Mouse (Mus musculus): ENCODE measurements around the gene Arhgap19.
"Not testable (repeated sequence)": the region's sequence is repeated elsewhere in the genome, so short reads cannot be mapped to it uniquely, and the experiment has no call there.

The Arhgap19 gene

DNA sequence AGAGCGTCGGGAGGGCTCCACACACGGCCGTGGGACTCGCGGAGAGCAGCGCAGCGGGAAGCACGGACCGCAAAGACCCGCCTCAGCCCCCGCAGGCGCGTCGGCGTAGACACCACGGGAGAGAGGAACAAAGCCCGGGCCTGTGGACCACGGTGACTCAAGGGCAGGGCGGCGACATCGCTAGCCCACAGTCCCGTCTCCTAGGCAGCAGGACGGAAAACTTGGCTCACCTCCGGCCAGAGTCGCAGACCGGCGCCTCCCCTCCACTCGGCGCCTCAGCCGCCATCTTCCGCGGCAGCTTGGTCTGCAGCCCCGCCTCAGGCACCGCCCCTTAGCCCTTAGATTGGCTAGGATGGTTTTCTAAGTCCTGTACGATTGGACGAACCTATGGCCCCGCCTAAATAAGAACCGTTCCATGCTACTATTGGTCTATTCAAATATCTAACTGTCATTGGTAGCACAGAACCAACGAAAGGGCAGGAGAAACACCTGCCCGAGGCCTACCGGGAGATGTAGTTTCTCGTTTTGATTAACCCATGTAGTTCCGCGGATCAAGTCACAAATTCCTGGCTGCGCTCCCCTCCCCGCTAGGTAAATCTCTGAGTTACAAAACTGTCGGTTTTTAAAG, at the start of gene Arhgap19:
TSS of gene Arhgap19 (minus strand) at position 306 of the 628 bp plus-strand sequence.
- in situ Hi-C loops (cut with MboI; ENCODE audit: low sequenced_read_pairs): no loop called here

DNA sequence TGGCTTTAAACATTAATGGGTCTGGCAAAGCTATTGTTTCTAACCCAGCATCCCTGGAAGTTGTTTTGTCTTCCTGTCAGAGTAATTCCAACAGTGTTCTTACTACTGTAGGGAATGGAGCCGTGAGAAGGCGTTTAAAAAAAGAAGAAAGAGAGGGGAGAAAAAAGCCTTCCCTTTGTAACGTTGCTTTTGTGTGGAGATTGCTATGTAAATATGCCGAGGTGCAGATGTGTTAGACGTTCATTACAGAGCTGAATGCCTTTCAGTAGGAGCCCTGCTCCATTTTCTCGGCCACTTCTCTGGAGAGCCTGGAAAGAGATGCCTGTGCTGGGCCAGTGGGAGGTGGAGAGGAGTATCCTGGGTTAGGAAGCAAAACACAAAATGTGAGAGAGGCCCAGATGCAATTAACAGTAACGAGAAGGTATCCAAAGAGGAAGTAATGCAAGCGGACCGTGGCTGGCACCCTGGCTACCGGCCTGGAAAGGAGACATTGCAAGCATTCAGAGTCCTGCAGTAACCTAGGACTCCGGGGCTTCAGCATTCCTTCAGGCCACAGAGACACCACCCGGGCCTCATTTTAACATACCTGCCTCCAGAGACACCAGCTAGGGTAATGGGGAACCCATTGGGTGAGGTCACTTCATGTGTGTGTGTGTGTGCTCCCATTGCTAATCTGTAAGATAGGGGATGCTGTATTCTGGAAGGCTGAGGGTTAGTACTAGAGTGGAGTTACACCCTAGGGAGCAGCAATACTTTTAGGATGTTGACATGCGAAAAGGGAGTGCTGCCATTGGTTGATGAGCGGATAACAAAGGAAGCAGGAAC, 49.1 kb upstream of the Arhgap19 start:
- in situ Hi-C loops (cut with MboI; ENCODE audit: low sequenced_read_pairs): no loop called here

DNA sequence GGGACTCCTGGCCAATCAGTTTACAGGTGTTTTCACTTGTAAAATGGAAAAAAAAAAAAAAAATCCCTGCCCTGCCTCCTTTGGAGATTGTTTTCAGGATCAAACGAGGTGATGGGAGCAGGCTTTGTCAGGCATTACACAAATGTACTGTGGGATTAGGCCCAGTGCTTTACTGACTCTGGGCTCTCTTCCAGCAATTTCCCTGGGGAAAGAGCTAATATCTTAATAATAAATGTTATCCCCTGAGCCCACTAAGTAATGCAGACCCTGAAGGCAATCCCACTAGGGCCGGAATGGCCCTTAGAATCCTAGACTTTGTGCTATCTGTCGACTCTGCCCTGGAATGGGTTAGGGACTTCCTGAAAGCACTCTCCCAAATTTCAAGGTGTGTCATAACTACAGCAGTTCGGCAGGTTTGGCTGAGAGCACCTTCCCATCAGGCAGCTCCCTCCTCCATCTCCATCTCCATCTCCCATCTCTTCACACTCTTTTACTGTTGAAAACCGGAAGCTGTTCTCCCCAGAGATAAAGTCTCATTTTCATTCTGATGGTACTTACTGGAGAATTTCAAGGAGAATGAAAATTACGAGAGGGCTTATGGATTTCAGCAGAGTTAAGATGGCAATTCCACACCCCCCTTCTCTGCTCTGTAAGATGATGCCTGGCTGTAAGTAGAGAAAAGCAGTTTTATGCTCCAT, 48.3 kb upstream of the Arhgap19 start:
- in situ Hi-C loops (cut with MboI; ENCODE audit: low sequenced_read_pairs): no loop called here

DNA sequence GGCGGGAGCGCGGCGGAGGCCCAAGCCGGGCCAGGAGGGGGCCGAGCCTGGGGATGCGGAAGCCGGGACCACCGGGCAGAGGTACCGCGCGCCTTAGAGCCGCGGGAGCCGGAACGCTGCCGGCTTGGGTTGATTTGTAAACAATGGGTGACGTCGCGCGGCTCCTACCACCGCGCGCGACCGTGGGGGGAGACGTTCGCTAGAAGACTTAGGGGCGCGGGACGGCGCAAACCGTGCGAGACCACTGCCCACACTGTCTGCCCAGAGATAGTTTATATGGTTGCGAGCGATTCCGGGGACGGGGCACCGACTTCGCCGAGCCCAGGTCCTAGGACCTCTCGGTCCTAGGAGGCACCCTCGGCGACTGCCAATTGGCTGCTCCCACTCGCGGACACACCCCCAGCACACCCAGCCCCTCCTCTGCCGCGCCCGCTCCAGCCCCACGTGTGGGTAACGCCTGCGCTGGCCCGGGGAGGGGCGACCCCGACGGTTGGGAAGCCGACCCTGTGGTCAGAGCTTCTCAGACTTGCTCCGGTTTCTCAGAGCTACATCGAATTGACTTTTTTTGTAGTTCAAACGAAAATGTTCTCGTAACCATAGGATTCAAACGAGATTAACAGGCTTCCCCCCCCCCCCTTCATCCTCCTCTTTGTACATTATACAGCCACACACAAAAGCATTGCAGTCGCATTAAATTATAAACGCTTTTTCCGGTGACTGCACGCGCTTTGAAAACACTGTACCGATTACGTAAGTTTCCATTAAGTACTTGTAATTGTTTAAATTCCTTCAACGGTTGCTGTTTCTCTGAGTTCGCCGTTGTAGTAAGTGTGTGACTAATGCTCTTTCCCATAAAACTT, 46.4 kb upstream of the Arhgap19 start, which contains the start of gene Frat2:
TSS of gene Frat2 (minus strand) at position 141 of the 860 bp plus-strand sequence.
- in situ Hi-C loops (cut with MboI; ENCODE audit: low sequenced_read_pairs): no loop called here

- in situ Hi-C loops (cut with MboI; ENCODE audit: low sequenced_read_pairs): not testable (repeated sequence)
Measured at GRCm38 (mm10) chr19:41847614-41847991, 45.8 kb upstream of the Arhgap19 start.

GRCm38 (mm10) chr19:41847091-41847581, 45.3 kb upstream of the Arhgap19 start:
- in situ Hi-C loops (cut with MboI; ENCODE audit: low sequenced_read_pairs): no loop called here

- in situ Hi-C loops (cut with MboI; ENCODE audit: low sequenced_read_pairs): no loop called here
Measured at GRCm38 (mm10) chr19:41846366-41847090, 44.7 kb upstream of the Arhgap19 start.

- in situ Hi-C loops (cut with MboI; ENCODE audit: low sequenced_read_pairs): no loop called here
Measured at GRCm38 (mm10) chr19:41844345-41844744, 42.5 kb upstream of the Arhgap19 start.

DNA sequence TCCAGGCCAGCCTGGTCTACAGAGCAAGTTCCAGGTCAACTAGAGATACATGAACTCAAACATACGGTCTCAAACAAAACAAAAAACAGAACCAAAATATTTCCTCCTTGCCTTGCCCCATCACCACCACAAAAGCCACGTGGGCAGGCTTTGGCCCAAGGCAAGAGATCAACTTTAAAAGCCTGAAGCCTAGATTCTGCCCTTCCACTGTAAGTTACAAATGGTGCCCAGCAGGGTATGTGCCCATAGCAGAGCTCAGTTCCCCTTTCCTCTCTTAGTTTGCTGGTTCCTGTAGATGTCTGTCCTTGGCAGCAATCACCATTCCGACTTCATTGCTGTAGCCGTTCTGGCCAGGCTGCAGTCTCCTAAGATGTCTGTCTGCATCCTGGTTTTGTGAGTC, 40.9 kb upstream of the Arhgap19 start:
- in situ Hi-C loops (cut with MboI; ENCODE audit: low sequenced_read_pairs): no loop called here

- in situ Hi-C loops (cut with MboI; ENCODE audit: low sequenced_read_pairs): no loop called here
Measured at GRCm38 (mm10) chr19:41842196-41842595, 40.3 kb upstream of the Arhgap19 start.

DNA sequence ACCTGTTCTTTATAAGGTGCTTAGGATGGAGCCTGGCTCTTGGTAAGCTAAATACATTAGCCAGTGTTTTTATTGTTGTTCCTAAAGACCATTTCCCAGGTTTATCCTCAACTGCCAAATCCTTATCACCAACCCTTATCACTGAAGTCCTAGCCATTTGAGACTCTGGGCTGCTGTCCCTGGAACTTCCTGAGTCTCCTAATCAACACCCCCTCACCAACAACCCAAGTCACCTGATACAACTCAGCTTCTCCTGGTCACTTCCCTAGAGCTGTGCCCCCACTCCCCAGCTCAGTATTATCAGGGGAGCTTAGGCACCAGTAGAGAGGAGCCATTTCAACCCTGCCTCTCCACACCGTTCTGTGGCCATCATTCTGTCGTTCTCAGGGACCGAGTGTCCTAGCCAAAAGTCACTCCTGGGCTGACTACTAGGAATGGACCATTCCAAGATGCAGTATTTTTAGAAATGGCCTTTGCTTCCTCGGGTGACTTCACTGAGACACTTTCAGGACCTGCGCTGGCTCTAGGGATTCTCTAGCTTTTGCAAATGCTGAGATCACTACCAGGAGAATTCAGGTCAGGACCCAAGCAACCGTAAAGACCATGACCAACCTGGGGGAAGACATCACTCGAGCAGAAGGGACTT, 39.4 kb upstream of the Arhgap19 start:
- in situ Hi-C loops (cut with MboI; ENCODE audit: low sequenced_read_pairs): no loop called here

DNA sequence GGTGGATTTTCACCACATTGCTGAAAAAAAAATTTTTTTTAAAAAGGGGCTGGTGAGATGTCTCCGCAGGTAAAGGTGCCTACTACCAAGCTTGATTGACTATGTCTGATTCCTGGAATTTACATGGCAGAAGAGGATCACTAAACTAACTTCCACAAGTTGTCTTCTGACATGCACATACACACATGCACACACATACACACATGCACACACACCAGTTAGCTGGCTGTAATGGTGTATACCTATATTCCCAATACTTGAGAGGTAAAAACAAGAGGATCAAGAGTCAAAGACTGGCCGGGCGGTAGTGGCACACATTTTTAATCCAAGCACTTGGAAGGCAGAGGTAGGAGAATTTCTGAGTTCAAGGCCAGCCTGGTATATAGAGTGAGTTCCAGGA, 37.8 kb upstream of the Arhgap19 start:
- in situ Hi-C loops (cut with MboI; ENCODE audit: low sequenced_read_pairs): no loop called here

DNA sequence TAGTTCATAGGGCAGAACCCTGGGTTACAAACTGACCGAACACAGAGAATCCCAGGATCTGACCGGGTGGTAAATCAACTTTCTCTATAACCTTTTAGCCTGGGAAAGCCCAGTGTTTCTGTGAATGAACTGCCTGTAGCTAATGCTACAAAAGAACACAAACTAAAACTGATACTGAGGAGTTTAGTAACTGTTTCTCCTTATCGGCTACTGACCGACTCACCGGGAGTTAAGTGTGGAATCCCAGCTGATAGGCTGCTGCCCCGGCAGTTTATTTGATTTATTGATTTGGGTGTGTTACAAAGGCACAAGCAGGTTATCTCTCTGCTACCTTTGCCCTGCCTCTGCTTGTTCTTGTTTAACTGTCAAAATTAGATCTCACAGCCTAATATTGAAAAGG, 37.0 kb upstream of the Arhgap19 start:
- in situ Hi-C loops (cut with MboI; ENCODE audit: low sequenced_read_pairs): no loop called here

DNA sequence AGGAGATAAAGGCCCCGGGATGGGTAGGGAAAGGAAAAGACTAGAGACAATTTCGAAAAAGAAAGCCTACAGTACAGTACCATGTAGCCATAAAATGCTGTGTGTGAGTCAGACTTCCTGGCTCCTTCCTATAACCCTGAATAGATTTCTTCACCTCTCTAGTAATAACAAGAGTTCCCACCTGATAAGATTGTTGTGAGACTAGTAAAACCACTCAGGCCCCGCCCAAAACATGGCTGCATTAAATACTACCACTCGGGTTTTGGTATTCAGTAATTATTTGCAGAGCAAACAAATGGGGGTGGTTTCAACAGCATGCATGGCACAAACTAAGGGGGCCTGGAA, 36.0 kb upstream of the Arhgap19 start:
- in situ Hi-C loops (cut with MboI; ENCODE audit: low sequenced_read_pairs): no loop called here

GRCm38 (mm10) chr19:41837194-41837916, 35.5 kb upstream of the Arhgap19 start:
- in situ Hi-C loops (cut with MboI; ENCODE audit: low sequenced_read_pairs): no loop called here

DNA sequence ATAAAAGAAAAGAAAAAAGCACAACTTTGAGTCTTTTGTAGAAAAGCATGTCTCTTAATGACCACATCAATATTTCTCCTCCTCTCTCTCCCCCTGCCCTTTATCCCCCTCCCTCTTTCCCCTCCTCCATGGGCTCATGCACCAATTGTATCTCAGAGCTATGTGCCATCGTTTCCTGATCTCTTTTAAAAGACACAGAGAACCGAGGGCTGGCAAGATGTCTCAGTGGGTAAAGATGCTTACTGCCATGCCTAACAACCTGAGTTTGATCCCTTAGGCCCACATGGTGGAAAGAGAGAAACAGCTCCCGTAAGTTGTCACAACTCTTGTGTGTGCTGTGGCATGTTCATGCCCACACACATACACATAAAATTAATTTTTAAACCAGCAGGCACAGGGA, 34.9 kb upstream of the Arhgap19 start:
- in situ Hi-C loops (cut with MboI; ENCODE audit: low sequenced_read_pairs): no loop called here

- in situ Hi-C loops (cut with MboI; ENCODE audit: low sequenced_read_pairs): no loop called here
Measured at GRCm38 (mm10) chr19:41835816-41836215, 34.0 kb upstream of the Arhgap19 start.

DNA sequence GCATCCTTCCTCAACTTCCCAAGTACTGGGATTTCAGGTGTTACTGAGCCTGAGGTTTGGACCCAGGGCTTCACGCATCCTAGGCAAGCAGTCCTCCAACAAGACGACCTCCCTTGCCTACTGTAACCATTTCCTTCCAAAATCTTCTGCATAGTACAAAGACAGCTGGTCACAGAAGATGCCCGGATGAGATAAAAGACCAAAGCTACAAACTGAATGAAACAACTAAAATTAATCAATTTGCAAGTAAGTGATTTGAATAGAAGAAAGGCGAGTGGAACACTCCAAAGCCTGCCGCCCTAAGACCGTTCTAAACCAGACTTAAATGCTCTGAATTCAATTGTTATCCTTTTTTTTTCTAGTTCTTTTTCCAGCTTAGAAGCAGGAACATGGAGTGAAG, 33.6 kb upstream of the Arhgap19 start:
- in situ Hi-C loops (cut with MboI; ENCODE audit: low sequenced_read_pairs): no loop called here
